Mouse (Mus musculus): ENCODE measurements around the gene Aida.

GRCm38 (mm10) chr1:183362301-183362700, 65.9 kb downstream of the Aida start:
- TF ChIP-seq CTCF (IDR thresholded peaks at IDR 0.05; ENCODE audit: low read depth) (no peak), EP300 (IDR thresholded peaks at IDR 0.05; ENCODE audit: low read depth) (no peak)
